Mouse (Mus musculus) forebrain, embryonic 13.5 days (tissue): ENCODE results near the gene Pvr. TPM values are rescaled to one million over a fixed set of nuclear protein-coding genes. Genes with fewer than 3 reads are reported as not detected.

Experiments used
- ATAC-seq: fragments of 200-750 bp; cut with Nextera tagmentation; 2 replicates; pipeline ENCODE4 v1.8.0; 2017
- H3K27ac ChIP-seq: fragments of 300-500 bp; sonication (generic); 2 replicates; pipeline ENCODE4 v1.5.1; 2015; ENCODE audit warnings: inconsistent platforms, mild to moderate bottlenecking, moderate library complexity
- H3K27me3 ChIP-seq: fragments of 300-500 bp; sonication (generic); 2 replicates; pipeline ENCODE4 v1.6.1; 2015; ENCODE audit warnings: mild to moderate bottlenecking, inconsistent platforms
- H3K36me3 ChIP-seq: fragments of 300-500 bp; sonication (generic); 2 replicates; pipeline ENCODE4 v1.6.1; 2015; ENCODE audit warnings: mild to moderate bottlenecking, inconsistent platforms; ENCODE audit not compliant: poor library complexity, severe bottlenecking
- H3K4me1 ChIP-seq: fragments of 300-500 bp; sonication (generic); 2 replicates; pipeline ENCODE4 v1.6.1; 2015; ENCODE audit warnings: inconsistent platforms
- H3K4me2 ChIP-seq: fragments of 300-500 bp; sonication (generic); 2 replicates; pipeline ENCODE4 v1.6.1; 2015; ENCODE audit warnings: inconsistent platforms, mild to moderate bottlenecking, moderate library complexity
- H3K4me3 ChIP-seq: fragments of 300-500 bp; sonication (generic); 2 replicates; pipeline ENCODE4 v1.5.1; 2015; ENCODE audit warnings: mild to moderate bottlenecking, inconsistent platforms
- H3K9ac ChIP-seq: fragments of 300-500 bp; sonication (generic); 2 replicates; pipeline ENCODE4 v1.6.1; 2015; ENCODE audit warnings: mild to moderate bottlenecking, inconsistent platforms
- H3K9me3 ChIP-seq: fragments of 300-500 bp; sonication (generic); replicated peaks from 2 replicates; pipeline ENCODE4 v1.6.1; 2016; ENCODE audit warnings: inconsistent platforms
- WGBS: fragments of 180-500 bp; shearing (Covaris S2); methylation state at CpG from one replicate; pipeline ENCODE4 v1.1.7; 2015; 5-methylcytosine and 5-hydroxymethylcytosine counted together
- polyA plus RNA-seq: library from polyadenylated mRNA; unstranded; fragments of >200 nt; fragmentation: Nextera tagmentation; extraction: Ambion mirVana; gene quantifications from 2 replicates; pipeline ENCODE4 v1.2.1, GENCODE M21; 2015

Gene Pvr
- 4.9 and 5.1 TPM in 2 replicates for polyA plus RNA-seq

- Histone ChIP-seq H3K4me1 (0 out of 2 replicates have a peak, but pooled peaks cover 8% of the 10 kb centered on the region), H3K4me2 (peak within 1 kb of the TSS; percentile 78), H3K36me3 (peaks cover 12% of the 10 kb centered on the region; the same call in 1 of the 2 replicates), H3K9ac (peak within 1 kb of the TSS; percentile 68), H3K27ac (peak within 1 kb of the TSS; percentile 63), H3K9me3 (no peaks in the 10 kb centered on the region), H3K27me3 (no peaks in the 10 kb centered on the region), H3K4me3 (peak within 1 kb of the TSS; percentile 65)
- under 1% methylated on average over 53 of the region's 60 CpGs for WGBS
- ATAC-seq: peak; percentile 87
These were observed at the start of gene Pvr for GRCm38 (mm10) chr7:19920506-19921261. TSS of gene Pvr (minus strand) at chr7:19921160.

GRCm38 (mm10) chr7:19970196-19970595, 49.2 kb upstream of the Pvr start:
- Histone ChIP-seq H3K27me3 (no peaks in the 10 kb centered on the region), H3K4me1 (no peaks in the 10 kb centered on the region), H3K4me3 (no peak overlapping the region), H3K9me3 (peaks cover 33% of the 10 kb centered on the region), H3K36me3 (no peaks in the 10 kb centered on the region), H3K27ac (no peak overlapping the region), H3K9ac (no peak overlapping the region), H3K4me2 (no peak overlapping the region)
- ATAC-seq: no peak
- 92% methylated on average over 8 of the region's 8 CpGs for WGBS

- Histone ChIP-seq H3K4me1 (no peaks in the 10 kb centered on the region), H3K27me3 (no peaks in the 10 kb centered on the region), H3K9ac (no peak overlapping the region), H3K4me3 (no peak overlapping the region), H3K36me3 (no peaks in the 10 kb centered on the region), H3K4me2 (no peak overlapping the region), H3K27ac (no peak overlapping the region), H3K9me3 (peaks cover 30% of the 10 kb centered on the region)
- 94% methylated on average over 4 of the region's 4 CpGs for WGBS
- ATAC-seq: no peak
These were observed 48.7 kb upstream of the Pvr start for GRCm38 (mm10) chr7:19969541-19970090.

- H3K4me3 ChIP-seq: no peak overlapping the region
- no peak overlapping the region for H3K9ac ChIP-seq
- H3K4me2 ChIP-seq: no peak overlapping the region
- H3K9me3 ChIP-seq: peaks cover 29% of the 10 kb centered on the region
- H3K36me3 ChIP-seq: no peaks in the 10 kb centered on the region
- no peak for ATAC-seq
- no peak overlapping the region for H3K27ac ChIP-seq
- no peaks in the 10 kb centered on the region for H3K27me3 ChIP-seq
- WGBS: 82% methylated on average over 3 of the region's 3 CpGs
- no peaks in the 10 kb centered on the region for H3K4me1 ChIP-seq
These were observed 48.1 kb upstream of the Pvr start for GRCm38 (mm10) chr7:19969106-19969505.

- no peaks in the 10 kb centered on the region for H3K36me3 ChIP-seq
- no peak for ATAC-seq
- no peaks in the 10 kb centered on the region for H3K4me1 ChIP-seq
- no peaks in the 10 kb centered on the region for H3K27me3 ChIP-seq
- no peak within 1 kb of the TSS for H3K4me3 ChIP-seq
- no peak within 1 kb of the TSS for H3K9ac ChIP-seq
- H3K4me2 ChIP-seq: no peak within 1 kb of the TSS
- no peak within 1 kb of the TSS for H3K27ac ChIP-seq
- WGBS: 84% methylated on average over 7 of the region's 7 CpGs
- peaks cover 15% of the 10 kb centered on the region for H3K9me3 ChIP-seq
These were observed 44.1 kb upstream of the Pvr start, which contains the start of gene Ceacam20 for GRCm38 (mm10) chr7:19964985-19965579. TSS of gene Ceacam20 (plus strand) at chr7:19965412.

GRCm38 (mm10) chr7:19962423-19962822, 41.5 kb upstream of the Pvr start:
- H3K4me2 ChIP-seq: no peak overlapping the region
- 0 out of 2 replicates have a peak, but pooled peaks cover 4% of the 10 kb centered on the region for H3K9me3 ChIP-seq
- H3K27me3 ChIP-seq: no peaks in the 10 kb centered on the region
- no peaks in the 10 kb centered on the region for H3K36me3 ChIP-seq
- no peak overlapping the region for H3K9ac ChIP-seq
- 71% methylated on average over 1 of the region's 1 CpGs for WGBS
- no peak overlapping the region for H3K27ac ChIP-seq
- no peak overlapping the region for H3K4me3 ChIP-seq
- H3K4me1 ChIP-seq: no peaks in the 10 kb centered on the region
- ATAC-seq: no peak

- WGBS: 3% methylated on average over 7 of the region's 7 CpGs
- ATAC-seq: peak; percentile 58; the same call in 1 of the 2 replicates
- H3K4me2 ChIP-seq: peak overlapping the region; percentile 18; the same call in 1 of the 2 replicates
- no peaks in the 10 kb centered on the region for H3K36me3 ChIP-seq
- H3K4me3 ChIP-seq: no peak overlapping the region
- H3K27me3 ChIP-seq: no peaks in the 10 kb centered on the region
- no peak overlapping the region for H3K9ac ChIP-seq
- no peak overlapping the region for H3K27ac ChIP-seq
- H3K9me3 ChIP-seq: no peaks in the 10 kb centered on the region
- H3K4me1 ChIP-seq: no peaks in the 10 kb centered on the region
These were observed 35.4 kb upstream of the Pvr start for GRCm38 (mm10) chr7:19956341-19956781.

- H3K27me3 ChIP-seq: no peaks in the 10 kb centered on the region
- H3K9me3 ChIP-seq: no peaks in the 10 kb centered on the region
- H3K36me3 ChIP-seq: no peaks in the 10 kb centered on the region
- no peak overlapping the region for H3K27ac ChIP-seq
- H3K4me3 ChIP-seq: no peak overlapping the region
- H3K4me1 ChIP-seq: no peaks in the 10 kb centered on the region
- H3K9ac ChIP-seq: no peak overlapping the region
- ATAC-seq: no peak
- WGBS: 82% methylated on average over 4 of the region's 4 CpGs
- no peak overlapping the region for H3K4me2 ChIP-seq
These were observed 34.9 kb upstream of the Pvr start for GRCm38 (mm10) chr7:19955861-19956260.

- Histone ChIP-seq H3K9ac (no peak overlapping the region), H3K4me3 (no peak overlapping the region), H3K27ac (no peak overlapping the region), H3K4me2 (no peak overlapping the region), H3K36me3 (no peaks in the 10 kb centered on the region), H3K27me3 (no peaks in the 10 kb centered on the region), H3K9me3 (no peaks in the 10 kb centered on the region), H3K4me1 (no peaks in the 10 kb centered on the region)
- no peak for ATAC-seq
- WGBS: 44% methylated on average over 9 of the region's 9 CpGs
These were observed 32.1 kb upstream of the Pvr start for GRCm38 (mm10) chr7:19953054-19953453.

- no peaks in the 10 kb centered on the region for H3K27me3 ChIP-seq
- H3K9ac ChIP-seq: no peak overlapping the region
- no peak overlapping the region for H3K27ac ChIP-seq
- no peak overlapping the region for H3K4me2 ChIP-seq
- no peaks in the 10 kb centered on the region for H3K9me3 ChIP-seq
- H3K4me1 ChIP-seq: no peaks in the 10 kb centered on the region
- no peaks in the 10 kb centered on the region for H3K36me3 ChIP-seq
- no peak for ATAC-seq
- 56% methylated on average over 10 of the region's 10 CpGs for WGBS
- H3K4me3 ChIP-seq: no peak overlapping the region
These were observed 31.5 kb upstream of the Pvr start for GRCm38 (mm10) chr7:19952320-19952986.

GRCm38 (mm10) chr7:19950589-19950988, 29.6 kb upstream of the Pvr start, which contains the start of gene Igsf23:
TSS of gene Igsf23 (minus strand) at chr7:19950756.
- Histone ChIP-seq H3K36me3 (no peaks in the 10 kb centered on the region), H3K4me1 (no peaks in the 10 kb centered on the region), H3K4me2 (no peak within 1 kb of the TSS), H3K9ac (no peak within 1 kb of the TSS), H3K27me3 (no peaks in the 10 kb centered on the region), H3K9me3 (no peaks in the 10 kb centered on the region), H3K4me3 (no peak within 1 kb of the TSS), H3K27ac (no peak within 1 kb of the TSS)
- WGBS: 71% methylated on average over 9 of the region's 9 CpGs
- no peak for ATAC-seq

- no peaks in the 10 kb centered on the region for H3K27me3 ChIP-seq
- no peak overlapping the region for H3K27ac ChIP-seq
- H3K9ac ChIP-seq: no peak overlapping the region
- H3K36me3 ChIP-seq: no peaks in the 10 kb centered on the region
- no peak overlapping the region for H3K4me2 ChIP-seq
- H3K4me3 ChIP-seq: no peak overlapping the region
- no peaks in the 10 kb centered on the region for H3K9me3 ChIP-seq
- H3K4me1 ChIP-seq: no peaks in the 10 kb centered on the region
- ATAC-seq: no peak
- 64% methylated on average over 10 of the region's 10 CpGs for WGBS
These were observed 29.0 kb upstream of the Pvr start for GRCm38 (mm10) chr7:19949996-19950395.
